Comparison of ENCODE assay signal across 11 mouse cellular contexts in the genomic region with DNA sequence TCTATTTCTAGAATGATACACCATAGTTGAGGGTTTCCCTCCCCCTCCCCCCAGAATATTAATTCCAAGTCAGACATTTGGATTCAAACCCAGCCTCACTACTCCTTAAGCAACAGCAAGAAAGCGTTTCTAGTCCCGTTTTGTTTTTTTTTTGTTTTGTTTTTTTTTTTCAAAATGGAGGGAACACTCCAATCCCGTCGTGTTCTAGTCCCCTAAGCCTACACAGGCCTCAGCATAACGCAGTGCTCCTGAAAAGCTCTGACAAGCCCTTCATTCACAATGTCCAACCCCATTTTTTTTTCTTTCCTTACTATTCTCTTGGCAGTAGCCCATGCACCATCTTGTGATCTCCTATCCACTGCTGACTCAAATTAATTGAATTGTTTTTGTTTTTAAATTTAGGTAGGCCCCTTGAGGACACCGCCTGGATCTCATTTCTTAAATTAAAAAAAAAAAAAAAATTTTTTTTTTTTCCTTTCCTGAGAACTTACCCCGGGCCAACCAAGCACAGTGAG. TPM values are rescaled to one million over a fixed set of nuclear protein-coding genes. Genes with fewer than 3 reads are reported as not detected.
DNase-seq lines count a peak whose midpoint lies in the region; ATAC-seq lines count a peak whose summit lies in the region.
"Had no signal": no experiment of that assay in that cellular context is flagged by ENCODE, and none has a peak within 500 bp of the region (broad histone marks: within the 10 kb centered on the region; RNA-seq: fewer than 3 reads in every experiment).

No protein-coding gene starts in this region.

- DNase-seq in heart, adult 11 months = no peak
- DNase-seq in WW6 (ENCODE audit: low read depth, low spot score) = peak; percentile 1
- no peak for DNase-seq in hindbrain, embryonic 10.5 days (ENCODE audit: low spot score)
- peak; percentile 34 for DNase-seq in midbrain, embryonic 14.5 days
- no peak for DNase-seq in layer of hippocampus, postnatal 36 days
- DNase-seq in layer of hippocampus, adult 9-11 months = no peak
- no peak for DNase-seq in spleen, adult 12 weeks (ENCODE audit: low spot score)
- DNase-seq: thymus, adult 18-20 months had no signal

- 0 out of 4 replicates have a peak, but pooled peaks cover 2 to 4% of the 10 kb centered on the region in 2 experiments for H3K4me1 ChIP-seq in heart, embryonic 14.5 days (ENCODE audit: control insufficient read depth in 2 of 2, insufficient read depth in 2 of 2, low read length in 2 of 2)
- H3K4me1 ChIP-seq in hindbrain, embryonic 10.5 days (replicated peaks) = peaks cover 11% of the 10 kb centered on the region
- H3K4me1 ChIP-seq in midbrain, embryonic 14.5 days (ENCODE audit: control insufficient read depth, insufficient read depth, low read length) = peaks cover 4% of the 10 kb centered on the region; the same call in 1 of the 2 replicates

- H3K27me3 ChIP-seq in heart, embryonic 14.5 days (ENCODE audit: control insufficient read depth, insufficient read depth, low read length) = no peaks in the 10 kb centered on the region
- H3K27me3 ChIP-seq in hindbrain, embryonic 10.5 days (ENCODE audit: insufficient read depth, poor library complexity, severe bottlenecking) = no peaks in the 10 kb centered on the region
- no peaks in the 10 kb centered on the region for H3K27me3 ChIP-seq in midbrain, embryonic 14.5 days (ENCODE audit: control insufficient read depth, insufficient read depth, low read length)

- no peak overlapping the region for H3K4me3 ChIP-seq in heart, embryonic 14.5 days (ENCODE audit: control insufficient read depth in 1 of 2, insufficient read depth in 1 of 2, low read depth in 1 of 2, low read length in 2 of 2)
- peak overlapping the region; percentile 69 for H3K4me3 ChIP-seq in hindbrain, embryonic 10.5 days
- peak overlapping the region; percentile 74 for H3K4me3 ChIP-seq in midbrain, embryonic 14.5 days (replicated peaks; ENCODE audit: low read depth, low read length)

- peak overlapping the region; percentile 85 for H3K4me2 ChIP-seq in heart, embryonic 14.5 days (ENCODE audit: low read length)
- peak overlapping the region; percentile 77 for H3K4me2 ChIP-seq in midbrain, embryonic 14.5 days (ENCODE audit: low read length)

- H3K36me3 ChIP-seq in heart, embryonic 14.5 days (ENCODE audit: control insufficient read depth, insufficient read depth, low read length) = no peaks in the 10 kb centered on the region
- H3K36me3 ChIP-seq in hindbrain, embryonic 10.5 days = peaks cover 12% of the 10 kb centered on the region
- 0 out of 2 replicates have a peak, but pooled peaks cover 4% of the 10 kb centered on the region for H3K36me3 ChIP-seq in midbrain, embryonic 14.5 days (ENCODE audit: control insufficient read depth, insufficient read depth, low read length)
- H3K36me3 ChIP-seq: G1E had no signal

- 78% methylated on average over 7 of the region's 7 CpGs for WGBS in heart, embryonic 14.5 days
- WGBS in hindbrain, embryonic 10.5 days = 78% methylated on average over 7 of the region's 7 CpGs
- WGBS in midbrain, embryonic 14.5 days = 67% methylated on average over 7 of the region's 7 CpGs

- ATAC-seq in heart, embryonic 14.5 days (ENCODE audit: insufficient number of reproducible peaks, insufficient read depth, low FRiP score, low read depth) = no peak
- ATAC-seq in midbrain, embryonic 14.5 days (ENCODE audit: low FRiP score, low TSS enrichment) = no peak

- H3K9me3 ChIP-seq in heart, embryonic 14.5 days (ENCODE audit: control insufficient read depth, low read length) = no peaks in the 10 kb centered on the region
- H3K9me3 ChIP-seq in hindbrain, embryonic 10.5 days = 0 out of 2 replicates have a peak, but pooled peaks cover 5% of the 10 kb centered on the region
- 0 out of 2 replicates have a peak, but pooled peaks cover 4% of the 10 kb centered on the region for H3K9me3 ChIP-seq in midbrain, embryonic 14.5 days (ENCODE audit: control insufficient read depth, low read length)

- H3K9ac ChIP-seq in heart, embryonic 14.5 days (ENCODE audit: low read length) = peak overlapping the region; percentile 95; the same call in 1 of the 2 replicates
- H3K9ac ChIP-seq in midbrain, embryonic 14.5 days (replicated peaks; ENCODE audit: low read length) = peak overlapping the region; percentile 95

- no peak overlapping the region for H3K27ac ChIP-seq in heart, embryonic 14.5 days (replicated peaks in 1 of 2; ENCODE audit: control insufficient read depth in 1 of 2, insufficient read depth in 1 of 2, low read depth in 2 of 2, low read length in 2 of 2)
- peak overlapping the region; percentile 96; the same call in 1 of the 2 replicates for H3K27ac ChIP-seq in hindbrain, embryonic 10.5 days
- peak overlapping the region; percentile 94 for H3K27ac ChIP-seq in midbrain, embryonic 14.5 days (replicated peaks; ENCODE audit: low read depth, low read length)
- H3K27ac ChIP-seq: macrophage had no signal

RNA-seq across cellular contexts. Expression of gene Lyplal1, which starts 1.0 kb away (rescaled TPM):
- polyA plus RNA-seq in heart, embryonic 14.5 days (2014; fragmentation: Nextera tagmentation; extraction: Ambion mirVana) = 11.6 and 13.3 TPM in 2 replicates
- polyA plus RNA-seq in hindbrain, embryonic 10.5 days (2016; fragmentation: Nextera tagmentation; extraction: Ambion mirVana) = 15.7 and 19.1 TPM in 2 replicates
- polyA plus RNA-seq in midbrain, embryonic 14.5 days (2014; fragmentation: Nextera tagmentation; extraction: Ambion mirVana) = 18.8 and 19.3 TPM in 2 replicates
- total RNA-seq in layer of hippocampus, postnatal 36 days (2021) = 10 to 100 TPM in 1 of 2 experiments, 1 to 10 TPM in 1; 8.4 to 12.9 TPM
- total RNA-seq: G1E had no signal
- polyA plus RNA-seq: G1E had no signal

Comparison
In these comparisons a context has a peak if more than half of its experiments do, and no peak if none do; other contexts are left out.
1. H3K27ac ChIP-seq: peak in hindbrain, embryonic 10.5 days (single experiment) and midbrain, embryonic 14.5 days (single experiment); none in heart, embryonic 14.5 days (0 of 2).
2. H3K4me3 ChIP-seq: peak in hindbrain, embryonic 10.5 days (single experiment) and midbrain, embryonic 14.5 days (single experiment); none in heart, embryonic 14.5 days (0 of 2).
3. DNase-seq: peak in WW6 (single experiment) and midbrain, embryonic 14.5 days (single experiment); none in heart, adult 11 months (single experiment), hindbrain, embryonic 10.5 days (single experiment), layer of hippocampus, postnatal 36 days (0 of 2), layer of hippocampus, adult 9-11 months (single experiment) and spleen, adult 12 weeks (single experiment).